Mouse (Mus musculus): ENCODE data around the gene Arnt2. TPM values are rescaled to one million over a fixed set of nuclear protein-coding genes. Genes with fewer than 3 reads are reported as not detected.
A peak's percentile ranks its signal among the peaks of the same experiment; 100 is the strongest.

Arnt2 gene
- polyA plus RNA-seq, 1 experiment from 2014 or later = 88.2 TPM

DNA sequence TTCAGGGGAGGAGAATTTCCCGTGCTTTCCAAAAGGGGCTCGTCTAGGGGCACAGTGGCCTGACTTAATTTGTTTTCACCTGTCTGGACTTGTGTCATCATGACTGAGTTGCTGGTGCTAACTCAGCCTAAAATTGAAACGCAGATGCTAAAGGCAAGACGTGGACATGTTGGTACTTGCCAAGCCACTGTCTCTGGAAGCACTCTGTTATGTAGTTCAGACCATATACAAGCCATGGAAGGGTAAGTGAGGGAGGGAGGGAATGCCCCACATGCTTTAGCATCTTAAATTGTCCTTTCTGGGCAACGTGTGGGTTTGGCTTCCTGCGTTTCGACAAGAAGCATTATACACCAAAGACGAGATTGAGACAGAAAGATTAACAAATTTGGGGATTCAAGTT, 155.1 kb downstream of the Arnt2 start:
- Histone ChIP-seq H3K27me3 (ENCODE audit: control insufficient read depth, insufficient read depth, low read depth, low read length) (no peaks in the 10 kb centered on the region), H3K9ac (ENCODE audit: low read depth, low read length) (no peak overlapping the region), H3K4me2 (ENCODE audit: low read length) (no peak overlapping the region), H3K36me3 (ENCODE audit: control insufficient read depth, insufficient read depth, low read length) (peaks cover 28% of the 10 kb centered on the region), H3K4me1 (ENCODE audit: control insufficient read depth, insufficient read depth, low read length) (no peaks in the 10 kb centered on the region), H3K4me3 (ENCODE audit: low read depth, low read length) (no peak overlapping the region), H3K9me3 (replicated peaks; ENCODE audit: control insufficient read depth, low read length, poor library complexity, severe bottlenecking) (no peaks in the 10 kb centered on the region), H3K27ac (ENCODE audit: low read length) (no peak overlapping the region)
- WGBS = 80% methylated on average over 8 of the region's 8 CpGs
- ATAC-seq = no peak

DNA sequence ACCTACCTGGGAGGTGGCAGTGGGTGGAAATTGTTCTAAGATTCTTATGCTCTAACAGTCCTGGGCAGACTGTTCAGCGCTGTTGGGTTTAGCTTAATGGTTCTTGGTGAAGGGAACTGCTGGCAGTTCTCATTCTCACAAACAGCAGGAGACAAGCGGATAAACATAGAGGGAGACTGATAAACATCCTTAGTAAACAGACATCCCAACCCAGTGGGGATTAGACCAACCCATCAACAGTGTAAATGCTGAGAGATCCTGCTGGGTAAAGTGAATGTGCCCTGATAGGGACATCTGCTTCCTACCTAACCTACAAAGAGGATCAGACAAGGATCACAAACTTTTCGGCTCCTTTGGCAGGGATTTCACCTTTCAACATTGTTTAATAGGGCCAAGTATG, 155.7 kb downstream of the Arnt2 start:
- Histone ChIP-seq H3K36me3 (ENCODE audit: control insufficient read depth, insufficient read depth, low read length) (peaks cover 26% of the 10 kb centered on the region), H3K9ac (ENCODE audit: low read depth, low read length) (no peak overlapping the region), H3K27me3 (ENCODE audit: control insufficient read depth, insufficient read depth, low read depth, low read length) (no peaks in the 10 kb centered on the region), H3K9me3 (replicated peaks; ENCODE audit: control insufficient read depth, low read length, poor library complexity, severe bottlenecking) (no peaks in the 10 kb centered on the region), H3K4me1 (ENCODE audit: control insufficient read depth, insufficient read depth, low read length) (no peaks in the 10 kb centered on the region), H3K27ac (ENCODE audit: low read length) (no peak overlapping the region), H3K4me3 (ENCODE audit: low read depth, low read length) (no peak overlapping the region), H3K4me2 (ENCODE audit: low read length) (no peak overlapping the region)
- 52% methylated on average over 3 of the region's 3 CpGs for WGBS
- no peak for ATAC-seq

DNA sequence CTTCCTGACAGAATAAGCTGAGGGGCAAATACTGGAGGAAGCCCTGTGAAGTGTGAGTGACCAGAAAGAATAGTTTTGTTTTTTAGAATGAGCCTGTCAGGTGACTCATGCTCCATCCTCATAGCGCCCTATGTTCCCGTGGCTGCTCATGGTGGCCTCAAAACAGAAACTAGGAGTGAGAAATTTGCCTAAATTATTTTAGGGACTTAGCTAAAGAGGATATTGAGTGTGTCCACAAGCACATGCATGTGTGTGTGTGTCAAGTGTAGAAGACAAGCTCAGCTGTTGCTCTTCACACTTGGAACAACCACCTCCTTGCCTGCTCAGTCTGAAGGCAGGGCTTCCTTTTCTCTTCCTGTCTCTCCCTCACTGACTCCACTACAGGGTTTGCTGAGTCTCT, 158.3 kb downstream of the Arnt2 start:
- H3K27ac ChIP-seq (ENCODE audit: low read length) = no peak overlapping the region
- no peak overlapping the region for H3K4me2 ChIP-seq (ENCODE audit: low read length)
- WGBS = 95% methylated on average over 2 of the region's 2 CpGs
- H3K36me3 ChIP-seq (ENCODE audit: control insufficient read depth, insufficient read depth, low read length) = peaks cover 20% of the 10 kb centered on the region
- no peaks in the 10 kb centered on the region for H3K4me1 ChIP-seq (ENCODE audit: control insufficient read depth, insufficient read depth, low read length)
- H3K27me3 ChIP-seq (ENCODE audit: control insufficient read depth, insufficient read depth, low read depth, low read length) = no peaks in the 10 kb centered on the region
- no peak for ATAC-seq
- H3K4me3 ChIP-seq (ENCODE audit: low read depth, low read length) = no peak overlapping the region
- H3K9me3 ChIP-seq (replicated peaks; ENCODE audit: control insufficient read depth, low read length, poor library complexity, severe bottlenecking) = no peaks in the 10 kb centered on the region
- H3K9ac ChIP-seq (ENCODE audit: low read depth, low read length) = no peak overlapping the region

DNA sequence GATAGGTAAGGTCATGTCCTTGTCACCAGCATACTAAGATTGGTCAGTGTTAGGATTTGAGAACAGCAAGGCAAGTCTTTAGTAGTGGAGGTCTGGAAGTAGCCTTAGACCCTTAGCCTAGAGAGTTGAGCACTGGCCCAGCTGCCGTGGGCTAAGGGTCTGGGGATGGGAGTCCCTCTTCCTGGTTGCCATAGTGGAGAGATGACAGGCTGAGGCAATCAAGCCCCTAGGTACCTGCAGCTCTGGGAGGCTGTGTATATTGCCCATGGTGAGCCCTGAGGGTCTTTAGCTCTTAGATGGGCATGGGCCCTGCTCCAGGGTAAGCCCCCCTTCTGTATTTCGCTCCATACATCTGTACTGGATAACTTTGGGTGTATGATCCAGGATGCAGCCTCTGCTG, 159.2 kb downstream of the Arnt2 start:
- Histone ChIP-seq H3K9me3 (replicated peaks; ENCODE audit: control insufficient read depth, low read length, poor library complexity, severe bottlenecking) (no peaks in the 10 kb centered on the region), H3K4me2 (ENCODE audit: low read length) (no peak overlapping the region), H3K4me3 (ENCODE audit: low read depth, low read length) (no peak overlapping the region), H3K27me3 (ENCODE audit: control insufficient read depth, insufficient read depth, low read depth, low read length) (no peaks in the 10 kb centered on the region), H3K27ac (ENCODE audit: low read length) (no peak overlapping the region), H3K9ac (ENCODE audit: low read depth, low read length) (no peak overlapping the region), H3K4me1 (ENCODE audit: control insufficient read depth, insufficient read depth, low read length) (no peaks in the 10 kb centered on the region), H3K36me3 (ENCODE audit: control insufficient read depth, insufficient read depth, low read length) (peaks cover 23% of the 10 kb centered on the region)
- no peak for ATAC-seq
- WGBS = 90% methylated on average over 2 of the region's 2 CpGs

DNA sequence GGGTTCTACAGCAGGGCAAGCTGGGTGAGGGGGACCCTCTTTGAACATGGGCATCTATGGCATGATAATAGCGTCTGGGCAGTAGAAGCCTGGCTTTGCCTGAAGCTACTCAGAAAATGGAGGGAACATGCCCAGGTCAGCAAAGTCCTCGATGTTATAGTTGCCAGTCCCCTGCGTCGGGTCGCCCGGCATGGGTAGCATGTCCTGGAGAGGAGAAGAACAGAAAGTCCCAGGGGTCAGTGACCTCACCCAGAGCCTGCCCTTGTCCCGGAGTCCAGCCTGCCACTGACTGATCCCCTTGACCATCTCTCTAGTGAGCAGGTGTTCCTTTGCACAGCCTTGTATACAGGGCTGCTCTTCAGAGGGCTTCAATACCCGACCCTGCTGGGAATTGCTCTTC, 160.0 kb downstream of the Arnt2 start:
- Histone ChIP-seq H3K4me2 (ENCODE audit: low read length) (no peak overlapping the region), H3K9me3 (replicated peaks; ENCODE audit: control insufficient read depth, low read length, poor library complexity, severe bottlenecking) (no peaks in the 10 kb centered on the region), H3K36me3 (ENCODE audit: control insufficient read depth, insufficient read depth, low read length) (peaks cover 16% of the 10 kb centered on the region), H3K4me1 (ENCODE audit: control insufficient read depth, insufficient read depth, low read length) (no peaks in the 10 kb centered on the region), H3K9ac (ENCODE audit: low read depth, low read length) (no peak overlapping the region), H3K27ac (ENCODE audit: low read length) (no peak overlapping the region), H3K27me3 (ENCODE audit: control insufficient read depth, insufficient read depth, low read depth, low read length) (no peaks in the 10 kb centered on the region), H3K4me3 (ENCODE audit: low read depth, low read length) (no peak overlapping the region)
- ATAC-seq = no peak
- WGBS = 87% methylated on average over 8 of the region's 8 CpGs

DNA sequence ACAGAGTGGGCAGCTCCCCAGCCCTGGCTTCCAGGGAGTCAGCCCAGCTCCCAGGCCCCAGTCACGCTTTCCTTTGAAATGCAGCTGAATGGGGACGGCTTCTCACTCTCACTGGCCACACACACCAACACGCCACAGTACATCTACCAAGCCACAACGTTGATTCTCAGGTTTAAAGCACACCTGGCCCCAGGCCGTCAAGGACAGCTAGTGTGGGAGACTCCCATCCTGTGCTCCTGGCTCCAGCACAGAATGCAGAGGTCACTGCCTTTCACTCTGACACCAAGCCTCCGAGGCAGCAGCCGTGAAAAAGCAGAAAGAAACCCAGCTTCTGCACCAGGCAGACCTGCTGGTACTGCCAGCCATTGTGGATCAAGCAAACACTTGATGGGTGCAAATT, 160.6 kb downstream of the Arnt2 start:
- Histone ChIP-seq H3K9me3 (replicated peaks; ENCODE audit: control insufficient read depth, low read length, poor library complexity, severe bottlenecking) (no peaks in the 10 kb centered on the region), H3K4me1 (ENCODE audit: control insufficient read depth, insufficient read depth, low read length) (no peaks in the 10 kb centered on the region), H3K27me3 (ENCODE audit: control insufficient read depth, insufficient read depth, low read depth, low read length) (no peaks in the 10 kb centered on the region), H3K27ac (ENCODE audit: low read length) (no peak overlapping the region), H3K9ac (ENCODE audit: low read depth, low read length) (no peak overlapping the region), H3K4me2 (ENCODE audit: low read length) (no peak overlapping the region), H3K36me3 (ENCODE audit: control insufficient read depth, insufficient read depth, low read length) (peaks cover 16% of the 10 kb centered on the region), H3K4me3 (ENCODE audit: low read depth, low read length) (no peak overlapping the region)
- ATAC-seq = no peak
- WGBS = 49% methylated on average over 7 of the region's 7 CpGs

DNA sequence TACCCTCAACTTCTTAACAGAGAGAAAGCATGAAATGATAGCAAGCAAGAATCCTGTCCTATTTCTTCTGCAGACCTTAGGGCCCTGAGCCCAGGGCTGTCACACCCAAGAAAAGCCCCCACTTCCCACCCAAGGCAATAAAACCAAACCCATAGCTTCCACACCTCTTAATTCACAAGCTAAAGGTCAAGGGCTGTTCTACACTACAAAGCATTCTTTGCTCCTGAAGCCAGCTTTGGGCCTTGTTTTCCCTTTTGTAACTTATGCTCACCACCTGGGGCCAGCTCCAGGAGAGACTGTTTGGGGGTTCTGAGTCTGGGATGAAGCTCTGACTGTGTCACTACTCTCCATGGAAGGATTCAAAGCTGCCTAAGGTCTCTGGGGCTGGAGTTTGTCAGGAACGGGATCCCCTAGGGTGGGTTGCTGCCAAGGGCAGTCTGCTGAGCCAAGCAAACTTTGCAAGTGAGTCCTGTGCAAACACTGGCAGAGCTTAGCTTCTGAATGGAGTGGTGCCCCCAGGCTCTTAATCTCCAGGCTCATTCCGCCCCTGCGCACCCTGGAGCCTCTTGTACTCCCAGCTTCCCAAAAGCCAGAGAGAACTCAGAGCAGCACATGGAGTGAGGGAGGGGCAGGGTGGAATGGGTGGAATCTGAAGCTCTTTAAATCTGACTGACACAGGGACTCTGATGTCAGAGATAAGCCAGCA, 161.9 kb downstream of the Arnt2 start:
- Histone ChIP-seq H3K9ac (ENCODE audit: low read depth, low read length) (no peak overlapping the region), H3K9me3 (replicated peaks; ENCODE audit: control insufficient read depth, low read length, poor library complexity, severe bottlenecking) (no peaks in the 10 kb centered on the region), H3K36me3 (ENCODE audit: control insufficient read depth, insufficient read depth, low read length) (peaks cover 16% of the 10 kb centered on the region), H3K4me2 (ENCODE audit: low read length) (no peak overlapping the region), H3K27me3 (ENCODE audit: control insufficient read depth, insufficient read depth, low read depth, low read length) (no peaks in the 10 kb centered on the region), H3K27ac (ENCODE audit: low read length) (no peak overlapping the region), H3K4me1 (ENCODE audit: control insufficient read depth, insufficient read depth, low read length) (no peaks in the 10 kb centered on the region), H3K4me3 (ENCODE audit: low read depth, low read length) (no peak overlapping the region)
- peak; percentile 31; the same call in 1 of the 2 replicates for ATAC-seq
- WGBS = 29% methylated on average over 3 of the region's 3 CpGs

DNA sequence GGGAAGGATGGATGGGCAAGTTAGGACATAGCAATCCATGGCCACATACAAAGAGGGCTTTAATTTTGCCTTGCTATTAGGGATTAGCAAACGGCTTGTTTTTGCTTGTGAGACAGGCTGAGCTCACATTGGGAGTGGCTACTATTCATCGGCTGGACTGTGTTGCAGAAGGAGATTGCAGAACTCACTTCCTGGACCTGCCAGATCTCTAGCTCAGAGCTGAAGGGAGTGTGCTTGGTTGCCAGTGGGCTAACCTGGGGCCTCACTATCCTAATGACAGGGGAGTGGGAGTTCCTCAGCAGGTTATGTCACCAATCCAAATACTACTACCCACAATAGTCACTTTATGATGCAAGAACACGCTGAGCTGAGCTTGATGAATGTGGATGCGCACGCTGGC, 163.1 kb downstream of the Arnt2 start:
- no peaks in the 10 kb centered on the region for H3K27me3 ChIP-seq (ENCODE audit: control insufficient read depth, insufficient read depth, low read depth, low read length)
- no peaks in the 10 kb centered on the region for H3K4me1 ChIP-seq (ENCODE audit: control insufficient read depth, insufficient read depth, low read length)
- no peak overlapping the region for H3K27ac ChIP-seq (ENCODE audit: low read length)
- 83% methylated on average over 5 of the region's 5 CpGs for WGBS
- ATAC-seq = no peak
- peaks cover 8% of the 10 kb centered on the region; the same call in 1 of the 2 replicates for H3K36me3 ChIP-seq (ENCODE audit: control insufficient read depth, insufficient read depth, low read length)
- H3K4me2 ChIP-seq (ENCODE audit: low read length) = no peak overlapping the region
- H3K9me3 ChIP-seq (replicated peaks; ENCODE audit: control insufficient read depth, low read length, poor library complexity, severe bottlenecking) = no peaks in the 10 kb centered on the region
- no peak overlapping the region for H3K9ac ChIP-seq (ENCODE audit: low read depth, low read length)
- no peak overlapping the region for H3K4me3 ChIP-seq (ENCODE audit: low read depth, low read length)

DNA sequence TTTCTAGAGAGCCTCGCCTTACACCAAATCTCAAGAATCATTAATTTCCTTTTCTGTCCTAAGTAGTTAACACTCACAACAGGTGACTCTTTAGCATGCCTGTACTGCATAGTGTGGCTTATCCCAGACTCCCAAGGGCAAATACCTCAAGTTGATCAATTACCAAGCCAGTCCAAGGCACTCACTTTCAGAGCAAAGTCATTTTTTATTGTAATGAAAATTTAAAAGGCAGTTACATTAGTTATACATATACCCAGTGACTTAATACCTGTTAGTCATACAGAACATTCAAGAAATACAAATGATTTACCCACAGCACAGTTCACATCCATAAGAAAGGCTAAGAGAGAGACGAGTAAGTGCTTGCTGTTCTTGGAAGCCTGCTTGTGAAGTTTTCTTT, 163.9 kb downstream of the Arnt2 start:
- WGBS = 84% methylated on average over 2 of the region's 2 CpGs
- no peak overlapping the region for H3K27ac ChIP-seq (ENCODE audit: low read length)
- H3K4me1 ChIP-seq (ENCODE audit: control insufficient read depth, insufficient read depth, low read length) = no peaks in the 10 kb centered on the region
- no peaks in the 10 kb centered on the region for H3K9me3 ChIP-seq (replicated peaks; ENCODE audit: control insufficient read depth, low read length, poor library complexity, severe bottlenecking)
- no peak overlapping the region for H3K4me2 ChIP-seq (ENCODE audit: low read length)
- no peaks in the 10 kb centered on the region for H3K27me3 ChIP-seq (ENCODE audit: control insufficient read depth, insufficient read depth, low read depth, low read length)
- no peak for ATAC-seq
- no peak overlapping the region for H3K4me3 ChIP-seq (ENCODE audit: low read depth, low read length)
- H3K36me3 ChIP-seq (ENCODE audit: control insufficient read depth, insufficient read depth, low read length) = peaks cover 8% of the 10 kb centered on the region; the same call in 1 of the 2 replicates
- H3K9ac ChIP-seq (ENCODE audit: low read depth, low read length) = no peak overlapping the region
